Mouse (Mus musculus): ENCODE measurements around the gene 1700025G04Rik. TPM values are rescaled to one million over a fixed set of nuclear protein-coding genes. Genes with fewer than 3 reads are reported as not detected.

The 1700025G04Rik gene
- total and polyA plus RNA-seq, 3 experiments = 1.5 to 19.5 (median 12.8) TPM

DNA sequence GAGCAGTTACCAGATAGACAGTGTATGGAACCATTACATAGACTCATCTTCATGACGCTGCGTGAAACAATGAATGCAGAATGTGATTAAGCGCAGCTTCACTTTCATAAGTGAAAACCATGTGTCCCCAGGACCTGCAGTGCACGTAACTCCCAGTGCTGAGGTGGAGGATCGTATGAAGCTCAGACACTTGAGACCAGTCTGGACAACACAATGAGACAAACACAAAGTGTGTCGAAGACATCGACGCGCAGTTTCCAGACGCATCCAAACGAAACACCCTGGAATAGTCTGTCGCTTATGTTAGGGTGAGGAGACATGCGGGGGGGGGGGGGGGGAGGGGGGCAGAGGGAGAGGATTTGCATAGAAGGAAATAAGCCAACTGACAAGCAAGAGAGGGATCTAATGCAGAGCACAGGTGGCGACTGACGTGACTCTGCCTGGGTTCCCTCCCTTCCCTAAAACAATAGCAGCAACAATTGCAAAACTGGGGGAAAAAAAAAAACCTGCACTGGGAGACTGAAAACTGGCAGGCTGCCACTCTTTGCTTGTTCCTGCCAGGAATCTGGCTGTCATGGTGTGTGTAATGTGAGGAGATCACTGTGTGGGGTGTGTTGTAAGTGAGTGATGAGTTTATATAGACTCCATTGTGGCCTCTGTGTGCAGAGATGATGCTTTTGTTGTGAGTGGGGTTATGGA, 40.3 kb upstream of the 1700025G04Rik start:
- Histone ChIP-seq H3K9me3 (replicated peaks; ENCODE audit: low read length) (no peaks in the 10 kb centered on the region), H3K4me2 (ENCODE audit: insufficient read depth, low read depth, poor library complexity, severe bottlenecking) (no peak overlapping the region), H3K79me2 (replicated peaks; ENCODE audit: control insufficient read depth, extremely low read depth, insufficient read depth, poor library complexity, severe bottlenecking) (no peaks in the 10 kb centered on the region), H3K9ac (ENCODE audit: insufficient read depth, low read depth) (no peak overlapping the region), H3K36me3 (replicated peaks in 1 of 2; ENCODE audit: control insufficient read depth in 1 of 2, insufficient read depth in 1 of 2, low read length in 1 of 2) (no peaks in the 10 kb centered on the region), H3K27ac (ENCODE audit: insufficient read depth, low read depth) (no peak overlapping the region), H3K4me3 (replicated peaks in 1 of 3; ENCODE audit: low read depth in 2 of 3, low read length in 2 of 3, poor library complexity in 1 of 3) (no peak overlapping the region), H3K27me3 (replicated peaks) (no peaks in the 10 kb centered on the region), H3K4me1 (ENCODE audit: control insufficient read depth in 1 of 2, insufficient read depth in 2 of 2) (peaks cover 4 to 6% of the 10 kb centered on the region in 2 experiments; a peak in 1 of 4 replicates)
- dilution Hi-C loops (cut with MboI; ENCODE audit: extremely low pct_ligation_motif_present, extremely low pct_unique_long_range_greater_than_20kb, low sequenced_read_pairs) = no loop called here
- no peak for DNase-seq (ENCODE audit: extremely low read depth)
- in situ Hi-C loops (cut with MboI; ENCODE audit: low pct_ligation_motif_present, low pct_unique_long_range_greater_than_20kb, low sequenced_read_pairs) = no loop called here
- TF ChIP-seq MAX (IDR thresholded peaks at IDR 0.05; ENCODE audit: low read length) (no peak), TBP (conservative IDR thresholded peaks at IDR 0.05; ENCODE audit: low read depth, low read length) (no peak), MAFK (IDR thresholded peaks at IDR 0.05; ENCODE audit: insufficient replicate concordance, low read length) (no peak), RCOR1 (conservative IDR thresholded peaks at IDR 0.05; ENCODE audit: low read depth, low read length) (no peak), ELF1 (IDR thresholded peaks at IDR 0.05; ENCODE audit: low read depth, low read length) (no peak), POLR2AphosphoS2 (IDR thresholded peaks at IDR 0.05; ENCODE audit: low read depth, low read length) (no peak), NELFE (IDR thresholded peaks at IDR 0.05; ENCODE audit: low read depth, low read length) (no peak), GABPA (IDR thresholded peaks at IDR 0.05; ENCODE audit: insufficient replicate concordance, low read depth, low read length) (no peak), CTCF (conservative IDR thresholded peaks at IDR 0.05 in 1 of 2, IDR thresholded peaks at IDR 0.05 in 1 of 2; ENCODE audit: low read depth in 2 of 2, low read length in 2 of 2) (no peak), E2F4 (IDR thresholded peaks at IDR 0.05; ENCODE audit: insufficient replicate concordance, low read depth, low read length) (no peak), CHD2 (IDR thresholded peaks at IDR 0.05; ENCODE audit: low read length) (no peak), POLR2A (IDR thresholded peaks at IDR 0.05; ENCODE audit: low read depth, low read length) (no peak), MXI1 (IDR thresholded peaks at IDR 0.05; ENCODE audit: low read depth, low read length) (no peak), UBTF (IDR thresholded peaks at IDR 0.05; ENCODE audit: low read depth, low read length) (no peak), IRF4 (IDR thresholded peaks at IDR 0.05; ENCODE audit: low read depth, low read length) (no peak), USF2 (conservative IDR thresholded peaks at IDR 0.05; ENCODE audit: low read depth, low read length) (no peak), ZMIZ1 (IDR thresholded peaks at IDR 0.05; ENCODE audit: low read depth, low read length) (no peak), ETS1 (conservative IDR thresholded peaks at IDR 0.05; ENCODE audit: low read depth, low read length) (no peak), ZNF384 (IDR thresholded peaks at IDR 0.05; ENCODE audit: low read depth, low read length) (no peak)

- no peak for TF ChIP-seq NRF1 (IDR thresholded peaks at IDR 0.05; ENCODE audit: low read depth, low read length)
- TF ChIP-seq ETS1 (conservative IDR thresholded peaks at IDR 0.05; ENCODE audit: low read depth, low read length) = no peak
- no peak for TF ChIP-seq IRF4 (IDR thresholded peaks at IDR 0.05; ENCODE audit: low read depth, low read length)
- TF ChIP-seq RAD21 (IDR thresholded peaks at IDR 0.05; ENCODE audit: low read depth, low read length) = no peak
- TF ChIP-seq ZNF384 (IDR thresholded peaks at IDR 0.05; ENCODE audit: low read depth, low read length) = no peak
- TF ChIP-seq UBTF (IDR thresholded peaks at IDR 0.05; ENCODE audit: low read depth, low read length) = no peak
- no peak for TF ChIP-seq ZC3H11A (IDR thresholded peaks at IDR 0.05; ENCODE audit: low read depth, low read length)
- TF ChIP-seq E2F4 (IDR thresholded peaks at IDR 0.05; ENCODE audit: insufficient replicate concordance, low read depth, low read length) = no peak
- no peak for TF ChIP-seq MAZ (IDR thresholded peaks at IDR 0.05; ENCODE audit: low read depth, low read length)
- TF ChIP-seq ZMIZ1 (IDR thresholded peaks at IDR 0.05; ENCODE audit: low read depth, low read length) = no peak
- TF ChIP-seq POLR2A (IDR thresholded peaks at IDR 0.05; ENCODE audit: low read depth, low read length) = no peak
- no peak for TF ChIP-seq JUN (IDR thresholded peaks at IDR 0.05; ENCODE audit: insufficient read depth, low read depth, low read length)
- no peak for TF ChIP-seq ELF1 (IDR thresholded peaks at IDR 0.05; ENCODE audit: low read depth, low read length)
- no peak for TF ChIP-seq ZKSCAN1 (IDR thresholded peaks at IDR 0.05; ENCODE audit: borderline replicate concordance, low read depth, low read length)
- TF ChIP-seq BHLHE40 (IDR thresholded peaks at IDR 0.05; ENCODE audit: low read depth, low read length) = no peak
- TF ChIP-seq KAT2A (IDR thresholded peaks at IDR 0.05; ENCODE audit: insufficient replicate concordance, low read length) = no peak
- no peak for TF ChIP-seq MXI1 (IDR thresholded peaks at IDR 0.05; ENCODE audit: low read depth, low read length)
- Histone ChIP-seq H3K9me3 (replicated peaks; ENCODE audit: low read length) (no peaks in the 10 kb centered on the region), H3K36me3 (replicated peaks in 1 of 2; ENCODE audit: control insufficient read depth in 1 of 2, insufficient read depth in 1 of 2, low read length in 1 of 2) (no peaks in the 10 kb centered on the region), H3K27me3 (replicated peaks) (no peaks in the 10 kb centered on the region), H3K27ac (ENCODE audit: insufficient read depth, low read depth) (no peak overlapping the region), H3K79me2 (replicated peaks; ENCODE audit: control insufficient read depth, extremely low read depth, insufficient read depth, poor library complexity, severe bottlenecking) (no peaks in the 10 kb centered on the region), H3K4me2 (ENCODE audit: insufficient read depth, low read depth, poor library complexity, severe bottlenecking) (no peak overlapping the region), H3K4me1 (ENCODE audit: control insufficient read depth in 1 of 2, insufficient read depth in 2 of 2) (peaks cover 4 to 5% of the 10 kb centered on the region in 2 experiments; a peak in 1 of 4 replicates), H3K9ac (ENCODE audit: insufficient read depth, low read depth) (no peak overlapping the region), H3K4me3 (replicated peaks in 1 of 3; ENCODE audit: low read depth in 2 of 3, low read length in 2 of 3, poor library complexity in 1 of 3) (no peak overlapping the region)
- dilution Hi-C loops (cut with MboI; ENCODE audit: extremely low pct_ligation_motif_present, extremely low pct_unique_long_range_greater_than_20kb, low sequenced_read_pairs) (no loop called here), in situ Hi-C loops (cut with MboI; ENCODE audit: low pct_ligation_motif_present, low pct_unique_long_range_greater_than_20kb, low sequenced_read_pairs) (no loop called here)
- DNase-seq (ENCODE audit: extremely low read depth) = no peak
Observed at GRCm38 (mm10) chr1:152125451-152125850, 35.5 kb upstream of the 1700025G04Rik start.
